Mouse (Mus musculus) lung, adult 2 months (tissue): ENCODE measurements around the gene Plcd3.

Source experiments
- CTCF ChIP-seq: fragments of 200-500 bp; IDR thresholded peaks from 2 replicates; pipeline ENCODE4 v1.5.1; 2011; ENCODE audit warnings: mild to moderate bottlenecking, low read length, control low read depth; ENCODE audit not compliant: insufficient read depth
- POLR2A ChIP-seq: fragments of 200-500 bp; IDR thresholded peaks from 2 replicates; pipeline ENCODE4 v1.6.1; 2011; ENCODE audit warnings: low read depth, mild to moderate bottlenecking, control low read depth, low read length, borderline replicate concordance; ENCODE audit errors: extremely low read depth

DNA sequence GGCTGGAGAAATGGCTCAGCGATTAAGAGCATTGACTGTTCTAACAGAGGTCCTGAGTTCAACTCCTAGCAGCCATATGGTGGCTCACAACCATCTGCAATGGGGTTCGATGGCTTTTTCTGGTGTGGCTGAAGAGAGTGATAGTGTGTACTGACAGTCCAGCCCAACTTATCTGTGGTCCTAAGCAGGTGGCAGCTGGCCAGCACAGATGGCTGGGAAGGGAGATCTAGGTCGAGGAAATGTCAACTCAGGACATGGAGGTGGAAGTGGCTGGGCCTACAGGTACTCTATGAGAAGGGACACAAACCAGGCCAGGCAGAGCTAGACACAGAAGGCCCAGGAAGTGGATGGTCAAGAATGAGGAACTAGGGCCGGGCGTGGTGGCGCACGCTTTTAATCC lies 25.4 kb downstream of the Plcd3 start:
- TF ChIP-seq CTCF, result no peak
- TF ChIP-seq POLR2A, result no peak
